Mouse (Mus musculus) myocyte (in vitro differentiated cells): ENCODE data around the gene Dennd5a.

Experiments used
- E2F4 ChIP-seq: IDR thresholded peaks from one replicate; pipeline ENCODE4 v1.6.1; 2011; ENCODE audit warnings: mild to moderate bottlenecking, control low read depth, moderate library complexity; ENCODE audit not compliant: insufficient read depth
- MAX ChIP-seq: IDR thresholded peaks from one replicate; pipeline ENCODE4 v1.6.1; 2011; ENCODE audit warnings: low read depth, mild to moderate bottlenecking, control low read depth
- MYOD1 ChIP-seq, 3 experiments: IDR thresholded peaks; one replicate each; pipeline ENCODE4 v1.6.1; 2011; ENCODE audit warnings: control low read depth in 2 of 3, low read depth in 2 of 3, mild to moderate bottlenecking in 2 of 3, moderate library complexity in 1 of 3; ENCODE audit not compliant: insufficient read length in 2 of 3, control insufficient read depth in 1 of 3
- MYOG ChIP-seq, 3 experiments: IDR thresholded peaks; one replicate each; pipeline ENCODE4 v1.6.1; 2011; ENCODE audit warnings: control low read depth in 2 of 3, low read depth in 2 of 3, mild to moderate bottlenecking in 2 of 3; ENCODE audit not compliant: insufficient read length in 2 of 3, control insufficient read depth in 1 of 3, insufficient read depth in 1 of 3
- POLR2A ChIP-seq: IDR thresholded peaks from one replicate; pipeline ENCODE4 v1.6.1; 2011; ENCODE audit warnings: low read depth, mild to moderate bottlenecking, control low read depth, moderate library complexity; ENCODE audit not compliant: insufficient read length
- POLR2AphosphoS2 ChIP-seq: IDR thresholded peaks from one replicate; pipeline ENCODE4 v1.6.1; 2011; ENCODE audit warnings: low read depth, control low read depth; ENCODE audit not compliant: insufficient read length
- TCF12 ChIP-seq: IDR thresholded peaks from one replicate; pipeline ENCODE4 v1.6.1; 2011; ENCODE audit warnings: mild to moderate bottlenecking, control low read depth; ENCODE audit not compliant: poor library complexity, insufficient read depth, severe bottlenecking
- TCF3 ChIP-seq: IDR thresholded peaks from one replicate; pipeline ENCODE4 v1.6.1; 2011; ENCODE audit warnings: low read depth, control low read depth; ENCODE audit not compliant: insufficient read length
- USF1 ChIP-seq: IDR thresholded peaks from one replicate; pipeline ENCODE4 v1.6.1; 2011; ENCODE audit warnings: low read depth, mild to moderate bottlenecking, control low read depth, moderate library complexity

- TF ChIP-seq POLR2A (no peak), MAX (no peak), USF1 (no peak), POLR2AphosphoS2 (no peak), MYOG (IDR thresholded peaks at IDR 0.05; ENCODE audit: control insufficient read depth in 1 of 3, insufficient read depth in 1 of 3, insufficient read length in 2 of 3, low read depth in 2 of 3) (no peak), E2F4 (no peak), TCF3 (no peak), TCF12 (no peak), MYOD1 (IDR thresholded peaks at IDR 0.05; ENCODE audit: control insufficient read depth in 1 of 3, insufficient read length in 2 of 3, low read depth in 2 of 3) (no peak)
Measured at GRCm38 (mm10) chr7:109928365-109928764, 31.9 kb downstream of the Dennd5a start.
